ENCODE assay signal across 10 mouse cellular contexts in the genomic region with DNA sequence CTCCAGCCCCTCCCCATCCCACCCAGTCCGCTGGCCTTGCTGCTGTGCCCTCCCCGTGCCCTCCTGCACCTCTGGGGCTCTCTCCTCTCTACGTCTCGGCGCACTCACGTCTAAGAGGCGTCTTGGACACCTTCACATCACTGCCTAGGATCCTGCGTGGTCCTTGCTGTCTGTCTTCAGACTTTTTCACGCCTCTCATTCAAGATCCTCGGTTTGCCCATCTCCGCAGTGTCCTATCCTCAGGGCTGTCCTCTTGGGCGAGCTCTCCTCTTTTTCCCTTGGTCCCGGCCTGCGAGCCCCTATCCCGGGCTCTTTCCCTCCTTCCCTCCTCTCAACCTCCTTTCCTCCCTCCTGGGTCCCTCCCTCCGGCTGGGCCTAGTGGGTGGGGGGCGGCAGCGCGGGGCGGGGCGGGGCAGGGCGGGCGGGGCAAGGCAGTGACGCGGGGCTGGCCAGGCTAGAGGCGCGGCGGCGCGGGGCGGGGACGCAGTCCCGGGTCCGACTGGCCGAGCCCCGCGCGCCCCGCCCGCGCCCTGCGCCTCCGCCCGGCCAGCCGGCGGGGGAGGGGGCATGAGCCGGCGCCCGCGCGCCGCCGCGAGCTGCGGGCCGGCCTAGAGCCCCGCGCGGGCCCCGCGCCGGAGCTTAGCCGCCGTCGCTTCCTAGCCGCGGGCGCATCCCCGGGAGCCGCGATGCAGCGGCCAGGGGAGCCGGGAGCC. TPM values are rescaled to one million over a fixed set of nuclear protein-coding genes. Genes with fewer than 3 reads are reported as not detected.
A peak's percentile ranks its signal among the peaks of the same experiment; 100 is the strongest.
DNase-seq lines count a peak whose midpoint lies in the region; ATAC-seq and TF ChIP-seq lines count a peak whose summit lies in the region.
"Had no signal": no experiment of that assay in that cellular context is flagged by ENCODE, and none has a peak within 500 bp of the region (broad histone marks: within the 10 kb centered on the region; RNA-seq: fewer than 3 reads in every experiment).

Gene Barx1, plus strand, starts transcription at position 568 of the 713 bp plus-strand sequence.

- CTCF ChIA-PET in Patski (lab: Charles Lee), result no interaction called here

- H3K4me1 ChIP-seq in hindbrain, embryonic 10.5 days (replicated peaks), result peaks cover 39% of the 10 kb centered on the region
- H3K4me1 ChIP-seq in liver, postnatal 0 days (ENCODE audit: insufficient read depth), result peaks cover 6% of the 10 kb centered on the region

- H3K27ac ChIP-seq in gastrocnemius, adult 2 months, result no peak within 1 kb of the TSS
- peak within 1 kb of the TSS; percentile 29; the same call in 1 of the 2 replicates for H3K27ac ChIP-seq in hindbrain, embryonic 10.5 days
- H3K27ac ChIP-seq in liver, postnatal 0 days (ENCODE audit: low read depth), result no peak within 1 kb of the TSS
- H3K27ac ChIP-seq in left cerebral cortex, adult 2 months, result no peak within 1 kb of the TSS

- POLR2A ChIA-PET in Patski (lab: Charles Lee), result no interaction called here

- TF ChIP-seq CTCF in gastrocnemius, adult 2 months (IDR thresholded peaks at IDR 0.05), result no peak
- TF ChIP-seq CTCF in Patski (IDR thresholded peaks at IDR 0.05), result no peak
- no peak for TF ChIP-seq CTCF in liver, postnatal 0 days (IDR thresholded peaks at IDR 0.05; ENCODE audit: low read depth)
- TF ChIP-seq CTCF in left cerebral cortex, adult 2 months (IDR thresholded peaks at IDR 0.05), result no peak

- TF ChIP-seq EP300 in liver, postnatal 0 days (IDR thresholded peaks at IDR 0.05; ENCODE audit: low read depth), result no peak

- H3K4me2 ChIP-seq in liver, postnatal 0 days (ENCODE audit: low read depth, low read length), result peak within 1 kb of the TSS; percentile 45

- 2% methylated on average over 72 of the region's 73 CpGs for WGBS in hindbrain, embryonic 10.5 days
- WGBS in liver, postnatal 0 days (ENCODE audit: insufficient replicate concordance), result 6% methylated on average over 34 of the region's 73 CpGs

- peak; percentile 7 for ATAC-seq in Patski
- ATAC-seq in liver, postnatal 0 days, result no peak
- ATAC-seq in megakaryocyte-erythroid progenitor cell, adult 5-6 weeks (replicated peaks; ENCODE audit: low FRiP score, low TSS enrichment, poor library complexity, severe bottlenecking), result no peak

- peak within 1 kb of the TSS; percentile 53 for H3K4me3 ChIP-seq in gastrocnemius, adult 2 months
- peak within 1 kb of the TSS; percentile 55 for H3K4me3 ChIP-seq in hindbrain, embryonic 10.5 days
- H3K4me3 ChIP-seq in liver, postnatal 0 days (ENCODE audit: low read depth, low read length), result peak within 1 kb of the TSS; percentile 19
- H3K4me3 ChIP-seq in left cerebral cortex, adult 2 months, result no peak within 1 kb of the TSS

- intact Hi-C loops in gastrocnemius, adult 2 months (cut with DNase I), result no loop called here
- intact Hi-C loops in gastrocnemius, postnatal 14 days (cut with DNase I; ENCODE audit: low total_unique reads), result no loop called here
- intact Hi-C loops in left cerebral cortex, adult 2 months (cut with DNase I), result no loop called here

- H3K9ac ChIP-seq in liver, postnatal 0 days (replicated peaks), result no peak within 1 kb of the TSS

- in situ Hi-C loops in Patski (cut with MboI; ENCODE audit: low pct_unique_long_range_greater_than_20kb), result no loop called here

- H3K36me3 ChIP-seq in hindbrain, embryonic 10.5 days, result no peaks in the 10 kb centered on the region
- H3K36me3 ChIP-seq in liver, postnatal 0 days (replicated peaks; ENCODE audit: insufficient read depth, low read length), result no peaks in the 10 kb centered on the region

- H3K27me3 ChIP-seq in Patski, result peaks cover 51% of the 10 kb centered on the region
- peaks cover 100% of the 10 kb centered on the region for H3K27me3 ChIP-seq in hindbrain, embryonic 10.5 days (ENCODE audit: insufficient read depth, poor library complexity, severe bottlenecking)
- H3K27me3 ChIP-seq in liver, postnatal 0 days (ENCODE audit: insufficient read depth, low read length), result peaks cover 98% of the 10 kb centered on the region

- no peak for DNase-seq in gastrocnemius, adult 2 months
- no peak for DNase-seq in gastrocnemius, postnatal 14 days
- no peak for DNase-seq in Patski (ENCODE audit: low read depth, low spot score)
- DNase-seq in hindbrain, embryonic 10.5 days (ENCODE audit: low spot score), result peak; percentile 54
- DNase-seq in liver, postnatal 0 days, result no peak
- DNase-seq in left cerebral cortex, adult 2 months (ENCODE audit: extremely low spot score in 1 of 2, low spot score in 2 of 2), result no peak
- DNase-seq in layer of hippocampus, adult 11-12 months (ENCODE audit: low spot score), result no peak

- H3K9me3 ChIP-seq in hindbrain, embryonic 10.5 days, result no peaks in the 10 kb centered on the region
- no peaks in the 10 kb centered on the region for H3K9me3 ChIP-seq in liver, postnatal 0 days (ENCODE audit: low read length)

RNA-seq across cellular contexts. Expression of gene Barx1, which starts in this region (rescaled TPM):
- not detected for total RNA-seq in gastrocnemius, adult 2 months (2021)
- not detected for total RNA-seq in gastrocnemius, postnatal 14 days (2021)
- polyA plus RNA-seq in Patski (2021), result not detected
- 2.9 TPM in 2 replicates for polyA plus RNA-seq in hindbrain, embryonic 10.5 days (2016; fragmentation: Nextera tagmentation; extraction: Ambion mirVana)
- 0.25 and 0.37 TPM in 2 replicates for polyA plus RNA-seq in liver, postnatal 0 days (2015; fragmentation: Nextera tagmentation; extraction: Ambion mirVana)
- total RNA-seq in left cerebral cortex, adult 2 months (2021), result not detected
- total RNA-seq in megakaryocyte-erythroid progenitor cell, adult 5-6 weeks (2014; fragmentation: Nextera tagmentation), result not detected in 2 replicates
- not detected in 2 replicates for total RNA-seq in megakaryocyte-erythroid progenitor cell, adult 5-6 weeks (2017)
- total RNA-seq: layer of hippocampus, postnatal 10 days; neutrophil, adult 5-6 weeks had no signal

Comparison
In these comparisons a context has a peak if more than half of its experiments do, and no peak if none do; other contexts are left out.
1. Peak in ATAC-seq in Patski; RNA of the gene not detected or under 1 TPM.